Mouse (Mus musculus) cerebellum, adult 8-10 months (tissue): Measurements from ENCODE around the gene Zfp108.
"Not testable (repeated sequence)": the region's sequence is repeated elsewhere in the genome, so short reads cannot be mapped to it uniquely, and the experiment has no call there.

Source experiments
- DNase-seq: peaks from one replicate; pipeline ENCODE4 v3.0.0; 2022

Zfp108 gene

GRCm38 (mm10) chr7:24254633-24255474, at the start of gene Zfp108:
Zfp108 (plus strand) TSS chr7:24254794.
- DNase-seq: peak; percentile 83

DNA sequence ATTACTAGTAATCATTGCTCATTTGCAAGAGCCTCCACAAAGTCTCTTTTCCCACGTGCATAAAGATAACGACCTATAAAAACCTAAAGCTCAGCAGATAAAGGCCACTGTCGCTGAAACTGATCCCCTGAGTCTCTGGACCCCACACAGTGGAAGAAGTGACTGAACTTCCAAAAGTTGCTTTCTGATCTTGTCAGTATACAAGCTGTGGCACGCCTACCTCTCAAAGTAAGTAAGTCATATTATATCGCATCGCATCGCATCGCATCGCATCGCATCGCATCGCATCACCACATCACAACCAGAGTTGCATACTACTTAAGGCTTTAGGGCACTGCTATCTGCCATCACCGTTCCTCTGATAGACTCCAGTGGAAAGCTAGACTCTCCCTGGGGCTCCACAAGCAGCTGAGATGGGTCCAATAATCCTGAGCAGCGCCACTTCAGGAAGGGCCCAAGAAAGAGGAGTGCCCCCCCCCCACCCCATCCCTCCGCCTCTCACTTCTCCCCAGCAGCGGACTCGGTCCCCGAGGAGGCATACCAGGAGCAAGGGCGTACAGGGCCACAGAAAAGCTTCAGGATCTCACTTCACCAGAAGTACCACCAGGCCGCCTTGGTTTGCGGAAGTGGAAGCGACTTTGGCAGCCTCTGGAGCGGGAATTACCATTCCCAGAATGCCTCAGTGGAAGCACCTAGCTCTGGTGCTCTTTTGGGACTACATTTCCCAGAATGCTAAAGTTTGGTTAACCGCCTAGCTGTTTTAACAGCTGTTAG, 46.9 kb upstream of the Zfp108 start:
- DNase-seq: peak; percentile 69

- DNase-seq: no peak
Measured at GRCm38 (mm10) chr7:24208282-24208886, 46.2 kb upstream of the Zfp108 start.

- no peak for DNase-seq
Measured at GRCm38 (mm10) chr7:24210296-24210695, 44.3 kb upstream of the Zfp108 start.

- no peak for DNase-seq
Measured at GRCm38 (mm10) chr7:24211343-24211742, 43.3 kb upstream of the Zfp108 start, which contains the start of gene Zfp111. Zfp111 (minus strand) TSS chr7:24211443.

GRCm38 (mm10) chr7:24237040-24237791, 17.4 kb upstream of the Zfp108 start, which contains the start of gene Zfp109:
Zfp109 (minus strand) TSS chr7:24237560.
- peak; percentile 65 for DNase-seq

DNA sequence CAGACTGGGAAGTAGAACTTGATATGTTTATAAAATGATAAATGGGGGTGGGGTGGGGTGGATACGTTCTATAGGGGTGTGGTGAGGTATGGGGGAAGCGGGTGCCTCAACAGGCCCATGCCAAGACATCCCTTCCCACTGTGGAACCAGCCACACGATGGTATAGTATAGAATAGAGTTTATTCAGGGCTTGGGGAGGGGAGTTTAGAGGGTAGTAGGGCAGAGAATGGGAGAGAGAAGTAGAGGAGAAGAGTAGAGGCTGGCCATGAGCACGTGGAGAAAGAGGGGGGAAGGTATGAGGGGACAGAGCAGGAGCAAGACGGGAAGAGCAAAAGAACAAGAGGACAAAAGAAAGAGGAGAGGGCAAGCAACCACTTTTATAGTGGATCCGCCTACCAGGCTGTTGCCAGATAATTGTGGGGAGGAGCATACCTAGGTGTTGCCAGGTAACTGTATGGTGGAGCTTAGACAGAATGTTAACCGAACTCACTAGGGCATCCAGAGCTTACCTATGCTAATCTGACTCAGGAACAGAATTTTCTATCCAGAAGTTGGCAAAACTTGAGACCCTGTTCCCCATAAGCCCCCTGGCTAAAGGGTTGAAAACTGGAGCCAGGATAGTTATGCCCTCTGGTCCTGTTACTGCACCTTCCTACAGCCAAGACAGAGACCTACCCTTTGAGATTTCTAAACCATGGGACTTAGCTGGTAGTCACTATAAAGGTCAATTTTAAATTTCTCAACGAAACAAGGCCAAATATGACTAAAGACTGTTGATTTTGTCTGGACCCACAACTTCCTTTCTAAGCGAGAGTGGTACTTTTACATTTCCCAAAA, 597 bp upstream of the Zfp108 start:
- DNase-seq: no peak

- DNase-seq: no peak
Measured at GRCm38 (mm10) chr7:24259306-24259999, 4.9 kb downstream of the Zfp108 start.

DNA sequence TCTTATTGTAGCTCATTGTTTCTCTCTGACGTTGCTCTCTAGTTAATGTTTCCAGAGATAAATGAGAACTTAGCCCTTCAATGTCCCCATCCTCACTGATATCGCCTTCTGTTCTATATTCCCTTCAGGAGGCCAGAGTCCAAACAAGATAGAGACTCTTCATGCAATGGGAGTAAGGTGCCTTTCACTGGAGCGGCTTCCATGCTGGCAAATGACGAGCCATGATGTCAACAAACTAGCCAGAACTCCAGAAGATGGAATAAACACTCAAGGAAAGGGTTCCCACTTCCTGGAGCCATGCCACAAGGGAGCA, 5.4 kb downstream of the Zfp108 start:
- DNase-seq: no peak

DNA sequence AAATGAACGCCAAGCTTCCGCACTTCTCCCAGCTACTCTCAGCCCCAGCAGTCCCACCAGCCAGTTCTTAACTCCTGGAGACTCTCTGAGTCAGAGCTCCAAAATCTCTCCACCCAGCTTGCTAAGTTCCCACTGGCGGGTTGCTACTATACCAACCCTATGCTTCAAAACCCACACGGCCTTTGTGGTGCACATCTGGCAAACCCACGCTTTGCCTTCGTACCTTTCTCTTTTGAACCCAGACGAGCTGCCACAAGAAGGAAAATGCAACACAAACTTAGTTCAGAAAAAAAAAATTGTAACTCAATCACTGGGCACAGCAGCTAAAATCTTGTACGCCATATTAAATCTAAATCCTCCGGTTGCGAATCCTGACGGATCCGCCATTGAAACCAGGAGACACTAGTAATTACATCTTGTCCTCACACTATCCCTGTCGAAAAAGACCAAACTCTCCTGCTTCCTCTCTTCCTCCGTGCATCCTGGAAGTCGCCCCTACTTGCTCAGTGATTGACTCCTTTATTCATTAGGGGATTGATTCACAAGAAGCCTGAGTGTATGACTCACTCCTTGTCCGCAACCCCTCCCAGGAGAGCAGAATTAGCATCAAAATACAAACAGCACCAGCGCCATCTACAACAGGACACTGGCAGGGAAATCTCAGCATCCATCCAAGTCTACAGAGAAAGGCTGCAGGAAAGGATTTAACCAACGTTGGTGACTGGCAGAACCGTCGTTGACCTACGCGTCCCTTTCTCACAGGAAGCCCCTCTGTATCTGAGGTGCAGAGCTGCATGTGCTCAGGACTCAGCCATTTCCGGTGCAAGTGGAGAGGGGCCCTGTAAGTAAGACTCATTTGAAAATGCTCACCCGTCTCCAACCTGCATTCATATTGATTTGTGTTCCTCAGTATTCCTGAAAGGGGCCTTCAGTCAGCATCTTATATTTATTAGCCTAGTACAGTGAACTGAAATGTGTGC, 13.9 kb downstream of the Zfp108 start:
- no peak for DNase-seq

DNA sequence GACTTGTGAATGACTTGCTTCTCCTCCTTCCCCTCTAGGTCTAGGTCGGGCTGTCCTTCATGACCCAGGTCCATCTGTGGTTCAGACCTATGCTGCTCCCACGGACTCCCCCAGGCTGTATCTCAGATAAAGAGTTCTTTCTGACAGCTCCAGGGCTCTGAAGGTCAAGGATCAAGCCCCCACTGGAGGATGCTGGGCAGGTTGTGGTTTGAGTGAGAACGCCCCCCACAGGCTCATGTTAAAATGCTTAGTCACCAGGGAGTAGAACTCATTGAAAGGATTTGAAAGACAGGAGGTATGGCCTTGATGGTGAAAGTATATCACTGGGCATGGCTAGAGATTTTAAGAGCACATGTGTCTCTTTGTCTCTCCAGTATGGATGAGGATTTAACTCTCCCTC, 14.7 kb downstream of the Zfp108 start:
- no peak for DNase-seq

DNA sequence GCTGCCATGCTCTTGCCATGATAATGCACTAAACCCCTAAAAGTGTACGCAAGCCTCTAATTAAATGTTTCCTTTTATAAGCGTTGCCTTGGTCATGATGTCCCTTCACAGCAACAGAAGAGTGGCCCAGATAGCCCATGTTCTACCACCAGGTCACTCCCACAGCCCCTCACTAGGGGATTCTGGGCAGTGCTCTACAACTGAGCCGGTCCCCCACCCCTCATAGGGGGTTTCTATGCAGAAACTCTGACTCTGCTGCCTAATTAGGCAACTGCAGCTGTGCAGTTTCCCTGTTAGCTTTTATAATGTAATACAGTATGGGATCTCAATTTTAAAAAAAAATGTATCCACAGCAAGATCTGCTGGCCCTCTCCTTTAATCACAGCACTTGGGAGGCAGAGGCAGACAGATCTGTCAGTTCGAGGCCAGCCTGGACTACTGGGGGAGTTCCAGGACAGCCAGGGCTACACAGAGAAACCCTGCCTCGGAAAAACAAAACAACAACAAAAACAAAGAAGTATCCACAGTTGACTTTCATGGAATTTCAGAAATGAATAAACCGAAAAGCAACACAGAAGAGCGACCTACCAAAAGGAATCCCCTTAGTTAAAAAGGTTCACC, 15.2 kb downstream of the Zfp108 start:
- peak; percentile 25 for DNase-seq

- DNase-seq: peak; percentile 80
Measured at GRCm38 (mm10) chr7:24270288-24270672, 15.7 kb downstream of the Zfp108 start, which contains the start of gene Zfp93. Zfp93 (plus strand) TSS chr7:24270420.

GRCm38 (mm10) chr7:24271191-24271590, 16.6 kb downstream of the Zfp108 start:
- no peak for DNase-seq

- no peak for DNase-seq
Measured at GRCm38 (mm10) chr7:24274456-24274855, 19.9 kb downstream of the Zfp108 start.

GRCm38 (mm10) chr7:24278771-24279170, 24.2 kb downstream of the Zfp108 start:
- DNase-seq: not testable (repeated sequence)

DNA sequence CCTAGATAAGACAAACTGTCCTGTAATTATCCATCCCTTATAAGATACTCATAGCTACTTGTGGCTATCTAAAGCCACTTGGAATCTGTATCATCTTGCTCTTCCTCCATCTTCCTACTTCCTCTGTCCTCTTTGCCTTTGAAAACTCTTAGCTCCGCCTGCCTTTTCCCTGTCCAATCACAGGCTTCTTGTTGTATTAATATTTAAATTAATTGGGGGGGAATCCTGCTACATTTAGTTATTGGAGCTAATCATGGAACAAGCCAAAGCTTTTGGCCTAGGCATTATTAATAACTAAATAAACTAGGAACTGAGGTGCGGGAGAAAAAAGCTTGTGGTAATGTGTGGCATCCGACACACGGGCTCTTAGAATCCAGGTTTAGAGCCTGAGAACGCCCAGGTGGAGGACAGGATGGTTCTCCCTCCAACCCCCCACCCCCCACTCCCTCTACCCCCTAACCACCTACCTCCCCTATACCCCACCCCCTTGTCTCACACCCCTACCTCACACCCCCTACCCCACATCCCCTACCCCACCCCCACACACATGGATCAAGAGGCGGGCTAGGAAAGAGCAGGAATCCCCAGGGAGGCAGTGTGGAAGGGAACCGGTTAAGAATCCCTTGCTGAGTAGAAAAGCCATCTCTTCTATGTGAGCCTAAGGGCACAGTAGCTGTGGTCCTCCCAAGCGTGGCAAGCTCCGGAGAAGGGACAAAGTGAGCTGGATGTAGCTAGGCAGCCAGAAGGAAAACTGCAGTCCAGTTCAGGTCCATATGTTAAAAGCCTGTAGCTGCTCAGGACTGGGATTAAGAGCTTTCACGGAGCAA, 25.6 kb downstream of the Zfp108 start:
- no peak for DNase-seq

DNA sequence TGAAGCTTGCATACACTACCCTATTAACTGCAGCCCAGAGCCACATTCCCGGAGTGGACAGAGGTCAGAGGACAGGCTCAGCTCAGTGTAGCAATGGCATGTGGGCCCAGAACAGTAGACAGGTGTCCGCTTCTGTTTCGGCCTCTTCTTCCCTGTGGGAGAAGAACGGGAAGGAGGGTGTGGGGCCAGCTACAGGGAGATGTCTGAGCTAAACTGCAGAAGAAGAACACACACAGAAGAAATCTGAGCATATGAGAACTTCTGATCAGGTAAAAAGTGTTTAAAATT, 26.2 kb downstream of the Zfp108 start:
- no peak for DNase-seq

- no peak for DNase-seq
Measured at GRCm38 (mm10) chr7:24286090-24286489, 31.5 kb downstream of the Zfp108 start.
